Mouse (Mus musculus) heart, postnatal 0 days (tissue): ENCODE measurements around the gene Pole2.

Source experiments
- CTCF ChIP-seq: IDR thresholded peaks from 2 replicates; pipeline ENCODE4 v1.5.1; 2016; ENCODE audit warnings: antibody characterized with exemption, control low read depth, low read depth
- EP300 ChIP-seq: IDR thresholded peaks from 2 replicates; pipeline ENCODE4 v1.6.1; 2016; ENCODE audit warnings: antibody characterized with exemption, low read depth

GRCm38 (mm10) chr12:69157107-69157506 lies 70.9 kb downstream of the Pole2 start:
- no peak for TF ChIP-seq EP300
- TF ChIP-seq CTCF = no peak
